Mouse (Mus musculus) testis, adult 2 months (tissue): ENCODE measurements around the gene Fam228b. TPM values are rescaled to one million over a fixed set of nuclear protein-coding genes. Genes with fewer than 3 reads are reported as not detected.
"Not testable (repeated sequence)": the region's sequence is repeated elsewhere in the genome, so short reads cannot be mapped to it uniquely, and the experiment has no call there.

ENCODE experiments used
- H3K27ac ChIP-seq: fragments of 200-500 bp; 2 replicates; pipeline ENCODE4 v1.5.1; 2012; ENCODE audit warnings: low read depth, low read length; ENCODE audit not compliant: control insufficient read depth, insufficient read depth
- H3K27me3 ChIP-seq: fragments of 200-500 bp; 2 replicates; pipeline ENCODE4 v1.6.1; 2012; ENCODE audit warnings: mild to moderate bottlenecking, low read length, moderate library complexity; ENCODE audit not compliant: control insufficient read depth, insufficient read depth
- H3K36me3 ChIP-seq: fragments of 200-500 bp; 2 replicates; pipeline ENCODE4 v1.6.1; 2012; ENCODE audit warnings: mild to moderate bottlenecking, low read length; ENCODE audit not compliant: control insufficient read depth, insufficient read depth
- H3K4me1 ChIP-seq: fragments of 200-500 bp; 2 replicates; pipeline ENCODE4 v1.6.1; 2012; ENCODE audit warnings: low read length; ENCODE audit not compliant: control insufficient read depth, insufficient read depth
- H3K4me3 ChIP-seq: fragments of 200-500 bp; 2 replicates; pipeline ENCODE4 v1.5.1; 2012; ENCODE audit warnings: low read depth, mild to moderate bottlenecking, low read length, moderate library complexity, mixed read lengths; ENCODE audit not compliant: control insufficient read depth
- CTCF ChIP-seq: fragments of 200-500 bp; IDR thresholded peaks from 2 replicates; pipeline ENCODE4 v1.5.1; 2012; ENCODE audit warnings: low read depth, mild to moderate bottlenecking, inconsistent platforms, low read length, moderate library complexity; ENCODE audit not compliant: control insufficient read depth, insufficient read depth, insufficient replicate concordance
- POLR2A ChIP-seq: fragments of 200-500 bp; IDR thresholded peaks from 2 replicates; pipeline ENCODE4 v1.6.1; 2012; ENCODE audit warnings: low read depth, mild to moderate bottlenecking, inconsistent platforms, low read length, moderate library complexity; ENCODE audit not compliant: control insufficient read depth
- polyA plus RNA-seq: library from polyadenylated mRNA; depleted of rRNA; stranded (reverse); fragments of >200 nt; gene quantifications from 2 replicates; pipeline ENCODE4 v1.2.3, GENCODE M21; 2012

Fam228b gene
- polyA plus RNA-seq, 1 experiment = 13.5 TPM

DNA sequence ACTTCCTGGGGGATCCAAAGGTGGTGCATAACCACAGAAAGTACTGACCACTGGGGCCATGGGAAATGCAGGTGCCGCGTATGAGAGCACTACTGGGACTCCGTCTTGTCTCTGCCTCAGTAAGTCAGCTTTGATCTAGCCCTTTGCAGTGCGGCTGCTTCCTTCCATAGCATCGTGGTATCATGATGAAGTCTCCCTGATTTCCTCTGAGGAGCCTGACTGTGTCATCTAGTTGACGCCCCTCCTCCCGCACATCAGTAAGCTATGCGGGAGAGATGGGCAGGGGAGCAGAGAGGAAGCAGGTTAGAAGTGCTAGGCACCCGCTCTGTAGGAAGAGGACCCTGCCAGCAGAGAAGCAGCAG, 6.5 kb upstream of the Fam228b start:
- no peak overlapping the region for H3K27ac ChIP-seq
- no peaks in the 10 kb centered on the region for H3K27me3 ChIP-seq
- TF ChIP-seq POLR2A (no peak), CTCF (no peak)
- peak overlapping the region; percentile 27; the same call in 1 of the 2 replicates for H3K4me3 ChIP-seq
- no peaks in the 10 kb centered on the region; the same call in 1 of the 2 replicates for H3K36me3 ChIP-seq
- H3K4me1 ChIP-seq = no peaks in the 10 kb centered on the region; the same call in 1 of the 2 replicates

DNA sequence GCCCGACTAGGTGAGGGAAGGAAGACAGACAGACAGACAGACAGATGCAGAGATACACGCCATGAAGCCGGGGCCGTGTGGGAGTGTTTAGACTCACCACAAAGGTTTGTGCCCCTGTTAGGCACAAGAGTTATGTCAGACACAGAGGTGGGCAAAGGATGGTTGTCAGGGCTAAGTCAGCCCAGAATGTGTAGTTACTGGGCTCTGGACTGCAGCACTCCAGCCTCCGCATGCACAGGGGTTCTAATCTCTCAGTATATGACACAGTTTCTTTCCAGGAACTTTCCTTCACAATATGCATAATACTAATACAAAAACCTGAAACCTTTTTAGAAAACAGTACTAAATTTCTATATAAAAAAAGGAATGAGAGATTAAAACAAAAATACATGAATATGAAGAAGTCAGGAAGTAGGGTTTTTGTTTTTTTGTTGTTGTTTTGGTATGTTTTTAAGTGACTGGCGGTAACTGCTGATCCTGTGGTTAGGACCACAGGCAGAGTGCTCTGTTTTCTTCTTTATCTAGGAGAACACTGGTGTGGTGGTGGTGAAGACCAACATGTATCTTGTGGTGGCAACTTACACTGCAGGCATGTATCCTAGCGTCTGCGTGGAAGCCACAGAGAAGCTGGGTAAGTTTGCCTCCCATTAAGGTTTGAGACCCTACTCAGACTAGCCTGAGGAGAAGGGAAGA, 6.0 kb upstream of the Fam228b start:
- Histone ChIP-seq H3K4me3 (peak overlapping the region; percentile 39), H3K36me3 (no peaks in the 10 kb centered on the region; the same call in 1 of the 2 replicates), H3K27me3 (no peaks in the 10 kb centered on the region), H3K27ac (no peak overlapping the region), H3K4me1 (no peaks in the 10 kb centered on the region; the same call in none of the 2 replicates)
- no peak for TF ChIP-seq POLR2A
- TF ChIP-seq CTCF = no peak

DNA sequence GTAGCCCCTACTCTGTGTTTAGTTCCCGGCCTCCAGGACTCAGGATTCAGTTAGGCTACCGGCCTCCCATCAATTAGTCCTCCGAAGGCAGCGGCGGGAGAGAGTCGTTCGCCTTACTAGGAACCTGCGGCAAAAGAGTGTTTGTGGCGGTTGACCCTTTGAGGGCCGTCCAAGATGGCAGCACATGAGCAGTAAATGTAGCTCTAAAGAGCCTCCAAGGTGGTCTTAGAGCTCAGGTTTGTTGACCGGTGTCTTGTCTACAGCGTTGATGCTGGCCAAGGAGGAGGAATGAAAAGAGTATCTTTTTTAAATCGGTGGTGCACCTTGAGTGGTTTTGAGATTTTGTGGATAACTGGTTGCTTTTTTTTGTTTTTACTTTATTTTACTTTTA, 261 bp upstream of the Fam228b start:
- Histone ChIP-seq H3K4me3 (peak overlapping the region; percentile 91), H3K27ac (peak overlapping the region; percentile 93), H3K27me3 (no peaks in the 10 kb centered on the region), H3K4me1 (no peaks in the 10 kb centered on the region; the same call in none of the 2 replicates), H3K36me3 (no peaks in the 10 kb centered on the region)
- TF ChIP-seq CTCF = no peak
- 0 out of 2 replicates have a peak, but pooled peaks have one; percentile 6 for TF ChIP-seq POLR2A

GRCm38 (mm10) chr12:4757060-4757459, 12.0 kb downstream of the Fam228b start:
- no peak overlapping the region for H3K4me3 ChIP-seq
- no peaks in the 10 kb centered on the region for H3K27me3 ChIP-seq

GRCm38 (mm10) chr12:4754451-4754850, 14.6 kb downstream of the Fam228b start:
- not testable (repeated sequence) for H3K27ac ChIP-seq, H3K36me3 ChIP-seq, H3K4me1 ChIP-seq, H3K4me3 ChIP-seq, H3K27me3 ChIP-seq

More at GRCm38 (mm10) chr12:4757060-4757459, 12.0 kb downstream of the Fam228b start:
- Histone ChIP-seq H3K36me3 (no peaks in the 10 kb centered on the region), H3K27ac (no peak overlapping the region), H3K4me1 (no peaks in the 10 kb centered on the region)
- TF ChIP-seq CTCF (no peak), POLR2A (no peak)

DNA sequence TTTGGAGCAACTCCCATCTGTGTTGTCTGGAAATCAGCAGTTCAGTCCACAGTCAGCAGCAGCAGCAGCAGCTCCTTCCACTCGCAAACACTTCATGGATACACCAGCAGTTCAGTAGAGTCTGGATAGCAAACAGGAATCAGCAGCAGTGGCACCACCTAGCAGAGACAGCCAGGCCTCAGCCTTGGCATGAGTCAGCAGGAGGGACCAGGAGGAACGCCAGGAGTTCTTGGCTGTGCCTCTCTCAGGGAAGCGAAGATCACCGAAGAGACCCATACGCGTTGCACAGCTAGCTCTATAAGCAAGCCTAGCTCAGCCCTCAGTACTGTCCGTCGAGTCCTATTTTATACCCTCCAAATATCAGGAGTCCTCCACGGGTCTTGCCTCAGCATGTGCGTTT, 24.6 kb downstream of the Fam228b start:
- H3K27ac ChIP-seq = no peak overlapping the region
- H3K4me1 ChIP-seq = no peaks in the 10 kb centered on the region
- TF ChIP-seq CTCF (no peak), POLR2A (no peak)
- no peak overlapping the region for H3K4me3 ChIP-seq
- H3K27me3 ChIP-seq = no peaks in the 10 kb centered on the region
- H3K36me3 ChIP-seq = no peaks in the 10 kb centered on the region

DNA sequence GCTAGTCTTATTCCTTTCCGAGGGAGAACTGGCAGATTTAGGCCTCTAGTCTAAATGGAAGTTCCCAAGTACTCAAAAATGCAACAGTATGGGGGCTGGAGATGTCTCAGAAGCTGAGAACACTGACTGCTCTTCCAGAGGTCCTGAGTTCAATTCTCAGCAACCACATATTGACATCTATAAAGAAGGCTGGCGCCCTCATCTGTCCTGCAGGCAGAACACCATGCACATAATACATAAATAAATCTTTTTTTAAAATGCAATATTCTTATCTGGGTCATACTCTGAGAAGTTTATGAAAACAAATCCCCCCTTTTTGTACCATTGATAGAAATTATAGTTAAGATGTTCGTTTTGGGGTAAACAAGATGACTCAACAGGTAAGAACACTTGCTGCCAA, 26.9 kb downstream of the Fam228b start:
- Histone ChIP-seq H3K27ac (no peak overlapping the region), H3K4me3 (no peak overlapping the region), H3K27me3 (no peaks in the 10 kb centered on the region), H3K4me1 (peaks cover 3% of the 10 kb centered on the region), H3K36me3 (no peaks in the 10 kb centered on the region)
- TF ChIP-seq CTCF (no peak), POLR2A (no peak)
